Mouse (Mus musculus) left cerebral cortex, adult 8-10 months (tissue): Measurements from ENCODE around the gene Adap1. TPM values are rescaled to one million over a fixed set of nuclear protein-coding genes. Genes with fewer than 3 reads are reported as not detected.
A peak's percentile ranks its signal among the peaks of the same experiment; 100 is the strongest.

Source experiments
- DNase-seq, 2 experiments: peaks; one replicate each; pipeline ENCODE4 v3.0.0; 2022; ENCODE audit warnings: low spot score in 2 of 2
- total RNA-seq, 4 experiments: library from RNA; stranded (reverse); gene quantifications; 2 replicates each; pipeline ENCODE4 v1.2.4; 2022

Gene Adap1
- total RNA-seq, 4 experiments from 2014 or later: 207 to 227 (median 217) TPM

- peak in 1 of 2 experiments; percentile 55 for DNase-seq
These were observed 2.0 kb downstream of the Adap1 start for GRCm38 (mm10) chr5:139323260-139323924.

- no peak for DNase-seq
These were observed 4.1 kb downstream of the Adap1 start for GRCm38 (mm10) chr5:139321331-139321730.

GRCm38 (mm10) chr5:139320424-139320823, 5.0 kb downstream of the Adap1 start:
- no peak for DNase-seq

- DNase-seq: peak; percentile 51 to 69
These were observed 7.5 kb downstream of the Adap1 start for GRCm38 (mm10) chr5:139317751-139318504.

GRCm38 (mm10) chr5:139316982-139317675, 8.3 kb downstream of the Adap1 start:
- DNase-seq: no peak

GRCm38 (mm10) chr5:139314941-139315642, 10.3 kb downstream of the Adap1 start:
- DNase-seq: no peak

GRCm38 (mm10) chr5:139313536-139313935, 11.9 kb downstream of the Adap1 start:
- DNase-seq: no peak

GRCm38 (mm10) chr5:139311822-139312221, 13.6 kb downstream of the Adap1 start:
- no peak for DNase-seq

GRCm38 (mm10) chr5:139310477-139310876, 14.9 kb downstream of the Adap1 start:
- DNase-seq: no peak

- no peak for DNase-seq
These were observed 15.5 kb downstream of the Adap1 start for GRCm38 (mm10) chr5:139309946-139310345.

- no peak for DNase-seq
These were observed 21.8 kb downstream of the Adap1 start for GRCm38 (mm10) chr5:139303646-139304061.

GRCm38 (mm10) chr5:139302101-139302500, 23.3 kb downstream of the Adap1 start:
- peak in 1 of 2 experiments; percentile 66 for DNase-seq

- DNase-seq: no peak
These were observed 27.7 kb downstream of the Adap1 start for GRCm38 (mm10) chr5:139297745-139298144.

- no peak for DNase-seq
These were observed 28.3 kb downstream of the Adap1 start for GRCm38 (mm10) chr5:139297092-139297491.

- DNase-seq: no peak
These were observed 31.3 kb downstream of the Adap1 start for GRCm38 (mm10) chr5:139294089-139294488.

GRCm38 (mm10) chr5:139291811-139292560, 33.4 kb downstream of the Adap1 start:
- DNase-seq: peak in 1 of 2 experiments; percentile 4

- DNase-seq: peak in 1 of 2 experiments; percentile 4
These were observed 34.8 kb downstream of the Adap1 start for GRCm38 (mm10) chr5:139290467-139291259.

- DNase-seq: no peak
These were observed 36.8 kb downstream of the Adap1 start for GRCm38 (mm10) chr5:139288591-139288990.

- DNase-seq: no peak
These were observed 37.6 kb downstream of the Adap1 start for GRCm38 (mm10) chr5:139287787-139288186.

- no peak for DNase-seq
These were observed 38.3 kb downstream of the Adap1 start for GRCm38 (mm10) chr5:139287099-139287498.
